Mouse (Mus musculus) E14TG2a.4 (cell line): Measurements from ENCODE around the gene Amotl2.

Experiments used
- H3K27me3 ChIP-seq: 2 replicates; pipeline ENCODE4 v1.6.1; 2014; ENCODE audit warnings: low read length, control low read depth; ENCODE audit not compliant: insufficient read depth
- H3K36me3 ChIP-seq: 2 replicates; pipeline ENCODE4 v1.6.1; 2014; ENCODE audit warnings: low read length, control low read depth; ENCODE audit not compliant: insufficient read depth
- H3K4me1 ChIP-seq: replicated peaks from 2 replicates; pipeline ENCODE4 v1.6.1; 2014; ENCODE audit warnings: low read depth, low read length, control low read depth
- H3K4me3 ChIP-seq: replicated peaks from 2 replicates; pipeline ENCODE4 v1.5.1; 2014; ENCODE audit warnings: mild to moderate bottlenecking, low read length
- H3K9me3 ChIP-seq: 2 replicates; pipeline ENCODE4 v1.6.1; 2014; ENCODE audit warnings: low read length, control low read depth
- CTCF ChIP-seq: conservative IDR thresholded peaks from 2 replicates; pipeline ENCODE4 v1.5.1; 2014; ENCODE audit warnings: low read length
- NANOG ChIP-seq: IDR thresholded peaks from 2 replicates; pipeline ENCODE4 v1.6.1; 2014; ENCODE audit warnings: borderline replicate concordance, low read length, mixed read lengths
- POU5F1 ChIP-seq: IDR thresholded peaks from 2 replicates; pipeline ENCODE4 v1.6.1; 2014; ENCODE audit warnings: low read length, borderline replicate concordance

The Amotl2 gene

GRCm38 (mm10) chr9:102734739-102735075 lies 18.2 kb downstream of the Amotl2 start:
- Histone ChIP-seq H3K4me1 (peaks cover 51% of the 10 kb centered on the region), H3K4me3 (no peak overlapping the region), H3K36me3 (peaks cover 47% of the 10 kb centered on the region), H3K27me3 (no peaks in the 10 kb centered on the region), H3K9me3 (no peaks in the 10 kb centered on the region)
- TF ChIP-seq NANOG = no peak
- no peak for TF ChIP-seq CTCF
- no peak for TF ChIP-seq POU5F1

GRCm38 (mm10) chr9:102735231-102735630 lies 18.8 kb downstream of the Amotl2 start:
- Histone ChIP-seq H3K9me3 (no peaks in the 10 kb centered on the region), H3K36me3 (peaks cover 41% of the 10 kb centered on the region), H3K27me3 (no peaks in the 10 kb centered on the region), H3K4me3 (no peak overlapping the region), H3K4me1 (peaks cover 46% of the 10 kb centered on the region)
- TF ChIP-seq NANOG (no peak), CTCF (no peak), POU5F1 (no peak)

DNA sequence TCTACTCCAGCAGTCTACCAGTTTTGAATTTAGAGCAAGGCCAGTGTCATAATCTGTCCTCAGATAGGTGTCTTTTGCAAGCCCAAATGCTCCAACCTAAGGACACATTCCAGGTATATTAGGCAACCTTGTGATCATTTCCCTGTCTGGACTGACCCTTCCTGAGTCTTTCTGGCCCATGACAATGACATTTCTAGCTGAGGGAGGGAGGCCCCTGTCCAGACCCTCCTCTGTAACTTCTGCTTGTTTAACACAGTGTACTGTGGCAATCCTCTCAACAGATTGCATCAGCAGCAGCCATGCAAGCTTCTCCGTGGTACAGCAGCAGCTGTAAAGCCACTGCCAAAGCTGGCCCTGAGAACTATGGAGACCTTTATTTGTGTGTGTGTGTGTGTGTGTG lies 19.5 kb downstream of the Amotl2 start:
- Histone ChIP-seq H3K4me3 (no peak overlapping the region), H3K4me1 (peaks cover 38% of the 10 kb centered on the region), H3K27me3 (0 out of 2 replicates have a peak, but pooled peaks cover under 1% of the 10 kb centered on the region), H3K36me3 (peaks cover 34% of the 10 kb centered on the region), H3K9me3 (no peaks in the 10 kb centered on the region)
- TF ChIP-seq POU5F1 (no peak), NANOG (no peak), CTCF (no peak)

DNA sequence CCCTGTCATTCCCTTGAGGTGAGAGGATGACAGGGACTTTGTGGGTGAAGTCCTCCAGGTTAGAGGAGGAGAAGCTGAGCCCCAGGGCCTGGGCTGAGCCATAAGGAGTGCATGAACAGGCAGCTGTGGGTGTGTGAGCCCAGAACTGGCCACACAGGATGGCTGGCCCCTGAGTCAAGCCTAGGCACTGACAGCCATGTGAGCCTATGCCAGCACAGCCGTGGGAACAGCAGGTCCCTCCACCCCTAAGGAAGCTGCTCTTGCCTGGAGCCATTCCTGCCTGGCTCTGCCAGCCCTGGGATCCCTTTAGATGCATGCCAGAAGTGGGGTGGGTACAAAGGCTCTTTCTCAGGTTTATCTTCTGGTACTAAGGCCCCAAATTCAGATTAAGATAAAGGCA lies 20.9 kb downstream of the Amotl2 start:
- H3K4me3 ChIP-seq = no peak overlapping the region
- peaks cover 25% of the 10 kb centered on the region for H3K4me1 ChIP-seq
- H3K27me3 ChIP-seq = 0 out of 2 replicates have a peak, but pooled peaks cover 5% of the 10 kb centered on the region
- TF ChIP-seq POU5F1 (no peak), CTCF (no peak), NANOG (no peak)
- peaks cover 20% of the 10 kb centered on the region for H3K36me3 ChIP-seq
- no peaks in the 10 kb centered on the region for H3K9me3 ChIP-seq

DNA sequence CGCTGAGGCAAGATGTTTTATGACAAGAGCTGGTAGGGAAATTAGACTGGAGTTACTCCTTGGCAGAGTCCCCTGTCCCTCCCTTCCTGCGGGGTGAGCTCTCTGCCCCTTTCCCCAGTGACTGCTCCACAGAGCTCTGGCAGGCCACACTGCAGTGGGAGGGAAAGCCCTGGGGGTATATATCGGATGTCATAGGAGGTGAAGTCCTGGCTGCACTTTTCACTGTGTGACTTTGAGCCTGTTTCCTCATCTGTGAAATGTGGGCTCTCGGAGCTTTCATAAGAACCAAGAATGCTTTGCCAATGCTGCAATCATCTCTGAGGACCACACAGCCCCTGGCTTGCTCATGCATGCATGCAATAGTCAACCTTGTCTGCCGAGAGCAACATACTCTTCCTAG lies 30.3 kb downstream of the Amotl2 start:
- Histone ChIP-seq H3K36me3 (no peaks in the 10 kb centered on the region), H3K9me3 (peaks cover 5% of the 10 kb centered on the region; the same call in 1 of the 2 replicates), H3K4me3 (no peak overlapping the region), H3K27me3 (peaks cover 7% of the 10 kb centered on the region), H3K4me1 (no peaks in the 10 kb centered on the region)
- TF ChIP-seq NANOG = no peak
- TF ChIP-seq CTCF = no peak
- TF ChIP-seq POU5F1 = no peak

GRCm38 (mm10) chr9:102747902-102748301 lies 31.4 kb downstream of the Amotl2 start:
- no peaks in the 10 kb centered on the region for H3K4me1 ChIP-seq
- no peak overlapping the region for H3K4me3 ChIP-seq
- peaks cover 5% of the 10 kb centered on the region; the same call in 1 of the 2 replicates for H3K9me3 ChIP-seq
- no peaks in the 10 kb centered on the region for H3K36me3 ChIP-seq
- peaks cover 12% of the 10 kb centered on the region for H3K27me3 ChIP-seq
- no peak for TF ChIP-seq POU5F1
- no peak for TF ChIP-seq NANOG
- TF ChIP-seq CTCF = no peak

DNA sequence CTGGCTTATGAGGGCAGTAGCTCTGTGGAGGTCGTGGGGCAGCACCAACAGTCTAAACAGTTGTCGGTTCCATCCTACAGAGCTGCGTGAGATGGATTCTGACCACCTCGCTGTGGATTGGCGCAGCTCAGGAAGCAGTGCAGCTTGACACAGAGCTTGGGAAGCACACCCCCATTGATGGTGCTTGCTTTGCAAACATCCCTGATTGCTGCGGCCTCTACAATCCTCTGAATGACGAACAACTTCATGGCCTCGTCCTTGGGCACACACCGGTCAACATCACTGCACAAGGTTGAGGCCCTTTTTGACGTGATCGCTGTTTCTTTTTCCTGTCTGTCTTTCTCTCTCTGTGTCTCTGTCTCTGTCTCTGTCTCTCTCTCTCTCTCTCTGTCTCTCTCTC lies 32.7 kb downstream of the Amotl2 start:
- no peak overlapping the region for H3K4me3 ChIP-seq
- no peak for TF ChIP-seq NANOG
- no peak for TF ChIP-seq CTCF
- TF ChIP-seq POU5F1 = no peak
- no peaks in the 10 kb centered on the region for H3K36me3 ChIP-seq

GRCm38 (mm10) chr9:102751632-102752303 lies 35.3 kb downstream of the Amotl2 start:
- Histone ChIP-seq H3K27me3 (peaks cover 17% of the 10 kb centered on the region), H3K4me3 (no peak overlapping the region), H3K4me1 (no peaks in the 10 kb centered on the region), H3K9me3 (no peaks in the 10 kb centered on the region), H3K36me3 (no peaks in the 10 kb centered on the region)
- no peak for TF ChIP-seq CTCF

More for the DNA sequence above, 32.7 kb downstream of the Amotl2 start:
- Histone ChIP-seq H3K27me3 (peaks cover 17% of the 10 kb centered on the region), H3K4me1 (no peaks in the 10 kb centered on the region), H3K9me3 (no peaks in the 10 kb centered on the region)

- Histone ChIP-seq H3K4me3 (no peak overlapping the region), H3K9me3 (no peaks in the 10 kb centered on the region), H3K36me3 (no peaks in the 10 kb centered on the region), H3K4me1 (no peaks in the 10 kb centered on the region), H3K27me3 (peaks cover 19% of the 10 kb centered on the region)
- TF ChIP-seq NANOG = no peak
- TF ChIP-seq POU5F1 = no peak
- no peak for TF ChIP-seq CTCF
Observed at GRCm38 (mm10) chr9:102753299-102753698, 36.8 kb downstream of the Amotl2 start.
